Mouse (Mus musculus) c-Kit-positive CD71-positive TER-119-negative erythroid progenitor cells, embryonic 14.5 days (primary cell): ENCODE data around the gene Ddit4.

ENCODE experiments used
- DNase-seq: peaks from one replicate; pipeline ENCODE4 v3.0.0-alpha.2; 2013; ENCODE audit warnings: low read depth

Gene Ddit4

GRCm38 (mm10) chr10:59948363-59949254 is 3.0 kb downstream of the Ddit4 start:
- DNase-seq: no peak

- no peak for DNase-seq
Measured at GRCm38 (mm10) chr10:59947296-59948073, 4.1 kb downstream of the Ddit4 start.

GRCm38 (mm10) chr10:59946362-59946761 is 5.3 kb downstream of the Ddit4 start:
- DNase-seq: no peak

- no peak for DNase-seq
Measured at GRCm38 (mm10) chr10:59945416-59945815, 6.2 kb downstream of the Ddit4 start.

- no peak for DNase-seq
Measured at GRCm38 (mm10) chr10:59943421-59943989, 8.1 kb downstream of the Ddit4 start.

- no peak for DNase-seq
Measured at GRCm38 (mm10) chr10:59942847-59943420, 8.7 kb downstream of the Ddit4 start.

- no peak for DNase-seq
Measured at GRCm38 (mm10) chr10:59942281-59942846, 9.3 kb downstream of the Ddit4 start.

GRCm38 (mm10) chr10:59939081-59939480 is 12.6 kb downstream of the Ddit4 start:
- DNase-seq: no peak

- no peak for DNase-seq
Measured at GRCm38 (mm10) chr10:59938662-59939061, 13.0 kb downstream of the Ddit4 start.

GRCm38 (mm10) chr10:59936058-59936856 is 15.4 kb downstream of the Ddit4 start:
- DNase-seq: no peak

GRCm38 (mm10) chr10:59934039-59934438 is 17.6 kb downstream of the Ddit4 start:
- DNase-seq: no peak

- no peak for DNase-seq
Measured at GRCm38 (mm10) chr10:59932521-59932920, 19.1 kb downstream of the Ddit4 start.

GRCm38 (mm10) chr10:59930996-59931395 is 20.6 kb downstream of the Ddit4 start:
- no peak for DNase-seq

GRCm38 (mm10) chr10:59929205-59929604 is 22.4 kb downstream of the Ddit4 start:
- DNase-seq: no peak

- no peak for DNase-seq
Measured at GRCm38 (mm10) chr10:59924305-59924704, 27.3 kb downstream of the Ddit4 start.

- no peak for DNase-seq
Measured at GRCm38 (mm10) chr10:59923493-59923892, 28.1 kb downstream of the Ddit4 start.

GRCm38 (mm10) chr10:59920810-59921681 is 30.6 kb downstream of the Ddit4 start:
- DNase-seq: peak; percentile 57

GRCm38 (mm10) chr10:59920485-59920809 is 31.2 kb downstream of the Ddit4 start:
- DNase-seq: no peak

- DNase-seq: no peak
Measured at GRCm38 (mm10) chr10:59919494-59920181, 32.0 kb downstream of the Ddit4 start.

GRCm38 (mm10) chr10:59918111-59918510 is 33.5 kb downstream of the Ddit4 start:
- no peak for DNase-seq
